Mouse (Mus musculus): ENCODE results near the gene Tmcc2. TPM values are rescaled to one million over a fixed set of nuclear protein-coding genes. Genes with fewer than 3 reads are reported as not detected.

Gene Tmcc2
- polyA plus RNA-seq (2014; fragmentation: Nextera tagmentation; extraction: Ambion mirVana): 14.5 and 15.9 TPM in 2 replicates

- peak within 1 kb of the TSS; percentile 83 for H3K27ac ChIP-seq (ENCODE audit: low read depth, low read length)
- peak within 1 kb of the TSS; percentile 93 for H3K9ac ChIP-seq (ENCODE audit: low read length)
- H3K4me3 ChIP-seq (ENCODE audit: low read depth, low read length): peak within 1 kb of the TSS; percentile 82
- H3K27me3 ChIP-seq (ENCODE audit: control insufficient read depth, insufficient read depth, low read length): no peaks in the 10 kb centered on the region
- H3K4me2 ChIP-seq (ENCODE audit: low read depth): peak within 1 kb of the TSS; percentile 87
- DNase-seq (ENCODE audit: low spot score) (peak; percentile 73), ATAC-seq (ENCODE audit: insufficient read depth, low FRiP score, low TSS enrichment) (peak; percentile 5)
- H3K4me1 ChIP-seq (ENCODE audit: control insufficient read depth, insufficient read depth, low read length): peaks cover 26% of the 10 kb centered on the region
- under 1% methylated on average over 50 of the region's 50 CpGs for WGBS
- no peaks in the 10 kb centered on the region for H3K9me3 ChIP-seq (ENCODE audit: control insufficient read depth, low read length)
- H3K36me3 ChIP-seq (ENCODE audit: control insufficient read depth, insufficient read depth, low read length): no peaks in the 10 kb centered on the region
Observed at GRCm38 (mm10) chr1:132390691-132391579, at the start of gene Tmcc2. Tmcc2 (minus strand) TSS chr1:132391281.

GRCm38 (mm10) chr1:132437389-132437788 lies 46.3 kb upstream of the Tmcc2 start:
- no peak overlapping the region for H3K9ac ChIP-seq (ENCODE audit: low read length)
- no peak overlapping the region for H3K4me3 ChIP-seq (ENCODE audit: low read depth, low read length)
- H3K27ac ChIP-seq (ENCODE audit: low read depth, low read length): no peak overlapping the region
- ATAC-seq (ENCODE audit: insufficient read depth, low FRiP score, low TSS enrichment) (no peak), DNase-seq (ENCODE audit: low spot score) (no peak)
- H3K4me2 ChIP-seq (ENCODE audit: low read depth): no peak overlapping the region
- H3K36me3 ChIP-seq (ENCODE audit: control insufficient read depth, insufficient read depth, low read length): peaks cover 4% of the 10 kb centered on the region
- 78% methylated on average over 5 of the region's 5 CpGs for WGBS
- H3K27me3 ChIP-seq (ENCODE audit: control insufficient read depth, insufficient read depth, low read length): no peaks in the 10 kb centered on the region
- H3K9me3 ChIP-seq (ENCODE audit: control insufficient read depth, low read length): no peaks in the 10 kb centered on the region
- H3K4me1 ChIP-seq (ENCODE audit: control insufficient read depth, insufficient read depth, low read length): no peaks in the 10 kb centered on the region

- H3K9me3 ChIP-seq (ENCODE audit: control insufficient read depth, low read length): no peaks in the 10 kb centered on the region
- H3K4me1 ChIP-seq (ENCODE audit: control insufficient read depth, insufficient read depth, low read length): no peaks in the 10 kb centered on the region
- no peak overlapping the region for H3K4me2 ChIP-seq (ENCODE audit: low read depth)
- 66% methylated on average over 1 of the region's 1 CpGs for WGBS
- H3K4me3 ChIP-seq (ENCODE audit: low read depth, low read length): no peak overlapping the region
- no peak overlapping the region for H3K9ac ChIP-seq (ENCODE audit: low read length)
- DNase-seq (ENCODE audit: low spot score): no peak
- ATAC-seq (ENCODE audit: insufficient read depth, low FRiP score, low TSS enrichment): no peak
- peaks cover 4% of the 10 kb centered on the region for H3K36me3 ChIP-seq (ENCODE audit: control insufficient read depth, insufficient read depth, low read length)
- no peaks in the 10 kb centered on the region for H3K27me3 ChIP-seq (ENCODE audit: control insufficient read depth, insufficient read depth, low read length)
- no peak overlapping the region for H3K27ac ChIP-seq (ENCODE audit: low read depth, low read length)
Observed at GRCm38 (mm10) chr1:132436960-132437359, 45.9 kb upstream of the Tmcc2 start.

DNA sequence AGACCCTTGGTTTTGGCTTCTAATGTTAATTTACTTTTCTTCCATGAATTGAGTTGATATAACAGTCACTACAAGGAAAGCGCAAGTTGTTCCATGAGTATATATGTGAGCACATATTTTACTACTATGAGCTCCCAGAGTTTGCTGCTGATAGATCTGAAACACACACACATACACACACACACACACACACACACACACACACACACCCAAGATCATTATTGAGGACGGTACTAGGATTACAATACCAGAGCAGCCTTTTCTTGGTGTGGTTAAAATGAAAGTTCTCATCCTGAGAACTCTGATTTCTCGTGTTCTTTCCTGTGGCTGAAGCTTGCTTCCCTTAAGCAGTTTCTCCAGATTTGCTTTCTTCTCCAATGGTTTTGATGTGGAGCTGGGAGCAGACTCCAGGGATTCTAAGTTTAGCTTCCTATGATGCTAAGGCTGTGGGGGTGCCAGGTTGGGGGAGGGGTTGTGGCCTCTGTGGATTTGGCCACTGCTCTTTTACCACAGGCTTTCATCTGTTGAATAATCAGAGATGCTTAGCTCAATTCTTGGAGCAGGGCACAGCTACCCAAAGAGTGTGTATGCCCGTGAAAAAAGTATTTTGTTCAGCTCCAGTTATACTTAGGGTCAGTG lies 45.4 kb upstream of the Tmcc2 start:
- WGBS: 78% methylated on average over 4 of the region's 4 CpGs
- no peaks in the 10 kb centered on the region for H3K27me3 ChIP-seq (ENCODE audit: control insufficient read depth, insufficient read depth, low read length)
- no peaks in the 10 kb centered on the region for H3K4me1 ChIP-seq (ENCODE audit: control insufficient read depth, insufficient read depth, low read length)
- no peak overlapping the region for H3K27ac ChIP-seq (ENCODE audit: low read depth, low read length)
- DNase-seq (ENCODE audit: low spot score) (no peak), ATAC-seq (ENCODE audit: insufficient read depth, low FRiP score, low TSS enrichment) (no peak)
- no peak overlapping the region for H3K4me3 ChIP-seq (ENCODE audit: low read depth, low read length)
- no peak overlapping the region for H3K9ac ChIP-seq (ENCODE audit: low read length)
- no peaks in the 10 kb centered on the region for H3K9me3 ChIP-seq (ENCODE audit: control insufficient read depth, low read length)
- H3K4me2 ChIP-seq (ENCODE audit: low read depth): no peak overlapping the region
- peaks cover 4% of the 10 kb centered on the region for H3K36me3 ChIP-seq (ENCODE audit: control insufficient read depth, insufficient read depth, low read length)

DNA sequence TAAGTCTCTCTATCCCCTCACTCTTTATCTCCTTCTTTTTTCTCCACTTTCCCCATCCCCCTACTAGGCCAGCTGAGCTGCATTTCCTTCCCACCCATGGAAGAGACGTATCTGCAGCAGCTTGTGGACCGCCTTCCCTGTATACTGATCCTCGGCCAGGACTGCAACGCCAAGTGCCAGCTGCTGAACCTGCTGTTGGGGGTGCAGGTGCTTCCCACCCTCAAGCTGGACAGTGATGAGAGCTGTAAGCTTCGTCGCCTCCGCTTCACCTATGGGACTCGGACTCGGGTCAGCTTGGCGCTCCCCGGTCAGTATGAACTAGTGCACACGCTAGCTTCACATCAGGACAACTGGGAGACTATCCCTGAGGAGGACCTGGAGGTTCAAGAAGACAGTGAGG lies 43.0 kb upstream of the Tmcc2 start:
- Histone ChIP-seq H3K9ac (ENCODE audit: low read length) (no peak overlapping the region), H3K36me3 (ENCODE audit: control insufficient read depth, insufficient read depth, low read length) (no peaks in the 10 kb centered on the region), H3K4me2 (ENCODE audit: low read depth) (no peak overlapping the region), H3K27me3 (ENCODE audit: control insufficient read depth, insufficient read depth, low read length) (no peaks in the 10 kb centered on the region), H3K9me3 (ENCODE audit: control insufficient read depth, low read length) (no peaks in the 10 kb centered on the region), H3K4me1 (ENCODE audit: control insufficient read depth, insufficient read depth, low read length) (no peaks in the 10 kb centered on the region), H3K4me3 (ENCODE audit: low read depth, low read length) (no peak overlapping the region), H3K27ac (ENCODE audit: low read depth, low read length) (no peak overlapping the region)
- no peak for DNase-seq (ENCODE audit: low spot score)
- ATAC-seq (ENCODE audit: insufficient read depth, low FRiP score, low TSS enrichment): no peak
- 92% methylated on average over 12 of the region's 12 CpGs for WGBS

DNA sequence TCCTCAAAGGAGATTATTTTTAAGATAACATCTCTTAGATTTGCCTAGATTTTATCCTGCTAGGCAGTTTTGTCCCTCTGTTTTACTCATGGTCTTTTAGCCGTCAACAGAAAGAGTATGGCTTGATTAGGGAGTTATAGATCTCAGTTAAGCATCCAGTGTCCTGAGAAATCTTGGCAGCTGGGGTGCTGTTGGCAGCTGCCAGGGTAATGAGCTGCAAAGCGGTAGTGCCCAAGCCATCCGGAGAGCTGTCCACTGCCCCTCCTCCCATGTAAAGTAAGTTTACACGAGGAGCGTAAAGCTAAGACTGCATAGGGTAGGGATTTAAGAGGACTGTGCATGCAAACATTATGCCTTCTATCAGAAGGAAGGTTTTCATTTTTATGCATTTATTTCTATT lies 42.3 kb upstream of the Tmcc2 start:
- Histone ChIP-seq H3K4me3 (ENCODE audit: low read depth, low read length) (no peak overlapping the region), H3K27ac (ENCODE audit: low read depth, low read length) (no peak overlapping the region), H3K27me3 (ENCODE audit: control insufficient read depth, insufficient read depth, low read length) (no peaks in the 10 kb centered on the region), H3K9me3 (ENCODE audit: control insufficient read depth, low read length) (no peaks in the 10 kb centered on the region), H3K4me1 (ENCODE audit: control insufficient read depth, insufficient read depth, low read length) (no peaks in the 10 kb centered on the region), H3K36me3 (ENCODE audit: control insufficient read depth, insufficient read depth, low read length) (no peaks in the 10 kb centered on the region), H3K9ac (ENCODE audit: low read length) (no peak overlapping the region), H3K4me2 (ENCODE audit: low read depth) (no peak overlapping the region)
- ATAC-seq (ENCODE audit: insufficient read depth, low FRiP score, low TSS enrichment) (no peak), DNase-seq (ENCODE audit: low spot score) (no peak)
- 80% methylated on average over 5 of the region's 5 CpGs for WGBS

DNA sequence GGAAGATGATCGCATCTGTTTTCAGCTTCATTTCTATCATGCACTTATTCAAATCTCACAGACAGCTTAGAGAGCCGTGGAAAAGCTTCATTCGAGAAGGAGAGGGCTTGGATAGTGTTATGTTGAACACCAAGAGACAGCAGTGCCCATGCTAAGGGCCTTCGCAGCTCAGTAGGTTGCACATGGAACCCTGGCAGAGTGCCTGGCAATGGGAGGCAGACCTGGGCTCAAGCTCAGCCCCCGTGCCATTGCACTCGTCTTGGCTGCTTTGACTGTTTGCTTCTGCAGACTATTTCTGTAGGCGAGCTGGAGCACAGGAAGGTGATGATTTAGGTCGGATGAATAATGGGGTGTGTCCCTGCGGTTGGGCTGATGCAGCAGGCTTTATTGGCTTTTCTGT lies 40.6 kb upstream of the Tmcc2 start:
- Histone ChIP-seq H3K9me3 (ENCODE audit: control insufficient read depth, low read length) (no peaks in the 10 kb centered on the region), H3K27ac (ENCODE audit: low read depth, low read length) (no peak overlapping the region), H3K9ac (ENCODE audit: low read length) (no peak overlapping the region; the same call in 1 of the 2 replicates), H3K36me3 (ENCODE audit: control insufficient read depth, insufficient read depth, low read length) (no peaks in the 10 kb centered on the region), H3K4me3 (ENCODE audit: low read depth, low read length) (no peak overlapping the region), H3K4me1 (ENCODE audit: control insufficient read depth, insufficient read depth, low read length) (no peaks in the 10 kb centered on the region), H3K4me2 (ENCODE audit: low read depth) (no peak overlapping the region), H3K27me3 (ENCODE audit: control insufficient read depth, insufficient read depth, low read length) (no peaks in the 10 kb centered on the region)
- DNase-seq (ENCODE audit: low spot score) (no peak), ATAC-seq (ENCODE audit: insufficient read depth, low FRiP score, low TSS enrichment) (no peak)
- 73% methylated on average over 9 of the region's 9 CpGs for WGBS

DNA sequence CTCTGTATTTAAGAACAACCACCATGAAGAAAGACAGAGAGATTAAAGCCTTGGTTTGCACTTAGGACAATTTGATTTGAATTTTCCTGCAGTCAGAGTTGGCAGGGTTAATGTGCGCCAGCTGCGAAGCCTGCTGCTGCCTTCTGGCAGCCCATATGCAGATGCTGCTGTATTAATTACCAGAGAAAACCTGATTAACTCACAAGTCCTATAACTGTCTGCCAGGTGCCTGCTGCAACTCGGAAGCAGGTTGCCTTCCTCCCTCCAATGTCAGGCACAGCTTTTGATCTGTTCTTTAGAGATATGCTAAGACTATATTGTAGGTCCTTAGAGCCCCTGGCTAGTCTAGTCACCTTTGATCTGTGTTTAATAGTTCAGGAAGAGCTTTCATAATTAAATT lies 39.7 kb upstream of the Tmcc2 start:
- no peak overlapping the region for H3K27ac ChIP-seq (ENCODE audit: low read depth, low read length)
- no peaks in the 10 kb centered on the region for H3K9me3 ChIP-seq (ENCODE audit: control insufficient read depth, low read length)
- WGBS: 62% methylated on average over 3 of the region's 3 CpGs
- no peak overlapping the region for H3K4me2 ChIP-seq (ENCODE audit: low read depth)
- H3K9ac ChIP-seq (ENCODE audit: low read length): no peak overlapping the region
- no peak overlapping the region for H3K4me3 ChIP-seq (ENCODE audit: low read depth, low read length)
- no peaks in the 10 kb centered on the region for H3K36me3 ChIP-seq (ENCODE audit: control insufficient read depth, insufficient read depth, low read length)
- H3K4me1 ChIP-seq (ENCODE audit: control insufficient read depth, insufficient read depth, low read length): no peaks in the 10 kb centered on the region
- ATAC-seq (ENCODE audit: insufficient read depth, low FRiP score, low TSS enrichment) (no peak), DNase-seq (ENCODE audit: low spot score) (peak; percentile 22)
- no peaks in the 10 kb centered on the region for H3K27me3 ChIP-seq (ENCODE audit: control insufficient read depth, insufficient read depth, low read length)

- ATAC-seq (ENCODE audit: insufficient read depth, low FRiP score, low TSS enrichment) (no peak), DNase-seq (ENCODE audit: low spot score) (no peak)
- Histone ChIP-seq H3K4me3 (ENCODE audit: low read depth, low read length) (no peak overlapping the region), H3K36me3 (ENCODE audit: control insufficient read depth, insufficient read depth, low read length) (no peaks in the 10 kb centered on the region), H3K4me2 (ENCODE audit: low read depth) (no peak overlapping the region), H3K27ac (ENCODE audit: low read depth, low read length) (no peak overlapping the region), H3K27me3 (ENCODE audit: control insufficient read depth, insufficient read depth, low read length) (no peaks in the 10 kb centered on the region), H3K9ac (ENCODE audit: low read length) (no peak overlapping the region), H3K9me3 (ENCODE audit: control insufficient read depth, low read length) (no peaks in the 10 kb centered on the region), H3K4me1 (ENCODE audit: control insufficient read depth, insufficient read depth, low read length) (no peaks in the 10 kb centered on the region)
Observed at GRCm38 (mm10) chr1:132425600-132425999, 34.5 kb upstream of the Tmcc2 start.
